Mouse (Mus musculus) urinary bladder, adult 2 months (tissue): ENCODE data around the gene Ntsr1. TPM values are rescaled to one million over a fixed set of nuclear protein-coding genes. Genes with fewer than 3 reads are reported as not detected.

Source experiments
- DNase-seq: peaks from one replicate; pipeline ENCODE4 v3.0.0; 2022; ENCODE audit warnings: low spot score
- polyA plus RNA-seq: library from polyadenylated mRNA; depleted of rRNA; stranded (reverse); fragments of >200 nt; gene quantifications from 2 replicates; pipeline ENCODE4 v1.2.3, GENCODE M21; 2012

The Ntsr1 gene
- polyA plus RNA-seq, 1 experiment: 0.07 TPM

DNA sequence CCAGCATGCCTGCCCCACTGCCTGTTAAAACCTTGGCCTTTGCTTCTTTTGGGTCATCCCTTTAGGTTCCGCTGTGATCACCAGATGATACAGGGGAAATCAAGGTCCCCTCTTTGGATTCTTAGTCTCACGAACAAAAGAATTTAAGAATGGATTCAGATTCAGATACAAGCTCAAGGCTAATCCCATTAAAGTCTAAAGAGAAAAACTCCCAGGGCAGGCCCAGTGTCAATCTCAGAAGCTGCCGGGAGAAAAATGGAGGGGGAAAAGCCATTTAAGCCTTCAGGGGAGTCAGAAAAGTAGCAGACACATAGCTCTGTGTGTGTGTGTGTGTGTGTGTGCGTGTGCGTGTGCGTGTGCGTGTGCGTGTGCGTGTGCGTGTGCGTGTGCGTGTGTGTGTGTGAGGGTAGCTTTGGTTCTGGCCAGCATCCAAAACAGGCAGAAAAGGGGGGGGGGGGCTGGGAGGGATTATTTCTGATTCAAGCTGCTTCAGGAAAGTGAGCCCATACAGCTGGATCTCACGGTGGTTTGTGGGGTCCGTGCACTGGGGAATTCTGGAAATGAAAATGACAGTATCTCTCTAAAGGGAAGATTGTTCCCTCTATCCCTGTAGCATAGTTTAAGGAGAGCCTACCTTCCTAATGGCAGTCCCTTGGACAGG lies 8.8 kb downstream of the Ntsr1 start:
- DNase-seq: no peak

DNA sequence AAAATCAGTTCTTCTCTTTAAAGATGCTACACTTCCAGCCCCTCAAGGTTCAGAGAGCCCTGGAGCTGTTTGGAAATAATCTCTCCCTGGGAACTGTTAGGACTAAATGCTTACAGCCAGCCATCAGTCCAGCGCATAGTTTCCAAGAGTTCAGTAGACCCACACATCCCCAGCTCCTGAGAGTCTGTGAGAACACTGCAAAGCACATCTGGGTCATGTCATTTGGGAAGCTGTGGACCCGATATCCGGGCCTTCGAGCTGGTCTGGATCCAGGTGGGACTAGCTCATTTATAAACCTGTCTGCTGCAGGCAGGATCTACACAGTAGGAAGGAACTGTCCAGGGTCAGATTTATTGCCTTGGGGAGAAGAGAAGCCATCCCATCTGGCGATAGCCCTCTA lies 11.1 kb downstream of the Ntsr1 start:
- no peak for DNase-seq

DNA sequence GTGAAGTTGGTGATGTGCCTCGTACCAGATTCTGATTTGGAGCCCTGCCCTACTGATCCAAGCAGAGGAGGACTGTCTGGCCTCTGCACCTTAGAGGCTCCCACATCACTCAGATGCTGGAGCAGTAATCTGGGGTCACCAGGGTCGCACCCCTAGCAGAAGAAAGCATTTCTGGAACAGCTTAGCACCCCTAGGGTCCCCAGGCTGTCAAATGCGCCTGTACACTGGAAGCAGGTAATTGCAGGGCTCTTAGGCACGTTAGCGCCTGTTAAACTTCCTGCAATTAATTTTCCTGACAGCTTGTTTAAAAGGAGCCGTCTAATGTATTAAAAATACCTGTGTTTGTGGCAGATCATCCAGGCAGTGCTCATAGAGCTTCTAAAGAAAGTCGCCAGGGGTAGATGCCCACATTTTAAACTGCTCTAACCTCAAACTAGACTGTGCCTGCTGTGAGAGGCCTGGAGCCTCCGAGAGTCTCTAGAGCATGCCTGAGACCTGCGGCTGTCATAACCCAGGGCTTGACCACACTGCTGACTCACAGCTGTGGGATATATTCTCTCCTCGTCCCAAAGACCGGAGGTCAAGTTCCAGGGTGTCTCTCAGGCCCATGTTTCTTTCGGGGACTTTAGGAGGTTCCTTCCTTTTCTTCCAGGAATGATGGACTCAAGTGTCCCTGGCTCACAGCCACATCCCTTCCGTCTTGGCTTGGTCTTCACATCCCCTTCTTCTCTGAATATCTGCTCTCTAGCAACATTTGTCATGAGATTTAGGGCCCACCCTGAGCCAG lies 12.3 kb downstream of the Ntsr1 start:
- no peak for DNase-seq

DNA sequence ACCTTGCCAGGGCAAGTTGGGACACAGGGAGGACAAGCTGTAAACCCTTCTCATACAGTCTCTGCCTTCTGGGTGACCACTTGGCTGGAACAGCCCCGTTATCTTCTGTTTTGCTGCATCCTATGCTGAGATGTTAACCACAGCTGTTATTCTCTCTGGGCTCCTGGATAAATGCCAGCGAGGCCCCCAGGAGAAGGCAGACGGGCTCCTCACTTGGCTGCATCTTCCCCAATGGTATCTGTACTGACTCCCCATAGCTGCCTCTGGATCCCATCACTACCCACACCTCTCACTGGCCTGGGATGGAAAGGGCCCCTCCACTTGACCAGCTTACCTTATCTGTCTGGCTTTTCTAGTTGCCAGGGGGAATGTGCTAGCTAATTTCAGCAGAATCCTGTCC lies 13.2 kb downstream of the Ntsr1 start:
- DNase-seq: no peak

DNA sequence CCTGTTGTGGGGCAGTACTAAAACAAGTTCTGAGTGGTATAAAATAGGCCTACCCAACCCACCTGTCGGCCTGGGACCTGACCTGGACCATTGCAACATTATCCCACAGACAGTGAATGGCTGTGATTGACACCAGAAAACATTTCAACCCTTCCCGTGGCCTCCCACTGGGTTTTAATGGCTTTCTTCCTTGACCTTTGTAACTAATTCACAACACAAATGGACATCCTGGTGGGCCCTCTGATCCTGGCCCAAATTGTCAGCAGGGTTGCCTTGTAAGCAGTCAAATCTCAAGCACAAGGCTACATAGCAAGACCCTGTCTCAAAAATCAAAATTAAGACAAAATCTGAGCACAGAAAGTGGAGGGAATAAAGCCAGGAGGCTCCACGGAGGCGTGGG lies 14.1 kb downstream of the Ntsr1 start:
- DNase-seq: no peak

DNA sequence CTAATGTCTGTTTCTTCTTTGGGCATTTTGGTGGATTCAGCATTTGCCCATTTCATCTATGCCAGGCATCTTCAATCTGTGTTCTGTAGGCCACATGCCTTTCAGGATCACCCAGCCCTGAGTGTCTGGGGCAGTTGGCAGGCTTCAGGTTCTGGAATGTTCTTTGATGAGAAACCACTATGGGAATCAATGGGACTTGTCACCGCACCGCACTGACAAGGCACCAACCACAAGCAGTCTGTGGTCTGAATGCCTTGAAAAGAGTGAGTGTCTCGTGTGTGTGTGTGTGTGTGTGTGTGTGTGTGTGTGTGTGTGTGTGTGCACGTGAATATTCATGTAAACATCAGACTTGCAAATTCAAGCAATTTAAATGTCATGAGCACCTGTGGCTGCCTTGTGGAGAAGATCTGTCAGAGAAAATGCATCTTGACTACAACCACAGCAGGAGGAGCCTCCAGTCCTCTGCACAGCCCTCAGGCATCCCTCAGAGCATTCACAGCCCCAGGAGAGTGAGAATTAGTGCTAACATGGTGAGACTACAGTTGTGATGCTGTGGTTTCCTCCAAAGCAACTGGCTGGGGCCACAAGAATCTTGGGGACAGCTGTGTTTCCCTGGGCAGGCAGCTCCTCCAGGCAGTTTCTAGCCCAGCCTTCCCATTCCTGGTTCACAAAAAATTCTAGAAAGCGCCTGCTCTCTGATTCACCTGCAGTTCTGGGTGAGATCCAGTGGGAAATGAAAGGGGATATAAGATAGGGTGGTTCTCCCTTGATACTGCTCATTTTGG lies 21.9 kb downstream of the Ntsr1 start:
- no peak for DNase-seq

DNA sequence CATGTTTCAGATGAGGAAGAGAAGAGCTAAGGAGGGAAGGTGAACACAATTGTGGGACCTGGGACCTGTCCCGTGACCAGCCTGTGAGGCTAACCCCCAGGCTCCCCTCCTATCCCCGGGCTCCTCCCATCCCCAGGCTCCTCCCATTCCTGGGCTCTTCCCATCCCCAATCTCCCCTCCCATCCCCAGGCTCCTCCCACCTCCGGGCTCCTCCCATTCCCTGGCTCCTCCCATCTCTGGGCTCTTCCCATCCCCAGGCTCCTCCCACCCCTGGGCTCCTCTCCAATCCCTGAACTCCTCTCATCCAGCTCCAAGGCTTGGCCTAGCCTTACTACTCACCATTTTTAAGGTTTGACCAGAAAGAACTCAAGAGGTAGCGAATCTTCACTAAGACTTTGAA lies 23.0 kb downstream of the Ntsr1 start:
- DNase-seq: no peak

DNA sequence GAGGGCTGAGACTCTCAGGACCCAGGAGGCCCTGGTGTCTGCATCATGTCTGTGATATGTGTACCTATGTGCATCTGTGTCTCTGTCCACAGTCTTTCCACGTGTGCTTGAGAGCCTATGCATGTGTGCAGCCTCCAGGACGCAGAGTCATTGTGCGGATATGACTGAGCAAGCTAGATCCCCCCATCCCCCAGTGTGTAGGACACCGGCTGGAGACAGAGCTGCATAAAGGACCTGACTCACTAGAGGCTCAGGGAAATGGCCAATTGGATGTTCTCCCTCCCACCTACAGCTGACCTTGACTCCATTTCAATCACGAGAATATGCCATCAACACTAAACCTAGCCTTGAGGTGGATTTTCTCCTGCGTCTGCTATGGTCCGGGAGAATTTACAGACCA lies 27.7 kb downstream of the Ntsr1 start:
- DNase-seq: no peak

DNA sequence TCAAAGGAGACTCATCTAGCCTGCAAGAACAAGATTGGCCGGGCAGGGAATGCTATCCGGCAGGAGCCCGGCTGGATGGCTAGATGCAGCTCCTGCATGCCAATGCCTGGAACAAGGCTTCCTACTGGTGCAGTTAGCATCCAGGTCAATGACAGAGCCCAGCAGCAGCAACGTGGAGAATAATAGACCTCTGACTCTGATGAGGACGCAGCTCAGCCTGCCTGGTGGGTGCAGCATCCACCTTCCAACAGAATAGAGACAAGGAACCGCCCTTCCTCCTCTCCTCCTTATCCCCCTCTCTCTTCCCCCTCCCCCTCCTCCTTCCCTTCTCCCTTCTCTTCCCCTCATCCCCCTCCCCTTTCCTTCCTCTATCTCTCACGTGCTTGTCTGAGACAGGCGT lies 28.1 kb downstream of the Ntsr1 start:
- no peak for DNase-seq

DNA sequence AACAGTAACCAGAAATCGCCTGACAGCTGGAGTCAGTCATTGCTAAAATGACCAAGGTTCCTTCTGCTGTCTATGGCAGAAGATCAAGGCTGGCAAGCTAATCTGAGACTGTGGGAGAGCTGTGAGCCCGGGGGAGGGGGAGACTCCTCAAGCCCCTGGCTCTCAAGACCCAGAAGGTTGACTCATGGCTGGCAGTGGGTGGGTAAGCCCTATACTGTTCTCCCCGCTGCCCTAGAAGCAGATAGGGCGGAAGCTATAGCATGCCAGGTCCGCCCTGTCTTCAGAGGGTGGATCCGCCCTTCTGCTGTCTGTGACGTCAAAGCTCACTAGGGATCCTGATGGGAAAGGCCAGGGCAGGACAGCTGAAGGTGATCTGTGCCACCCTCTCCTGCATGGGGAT lies 30.4 kb downstream of the Ntsr1 start:
- DNase-seq: no peak

DNA sequence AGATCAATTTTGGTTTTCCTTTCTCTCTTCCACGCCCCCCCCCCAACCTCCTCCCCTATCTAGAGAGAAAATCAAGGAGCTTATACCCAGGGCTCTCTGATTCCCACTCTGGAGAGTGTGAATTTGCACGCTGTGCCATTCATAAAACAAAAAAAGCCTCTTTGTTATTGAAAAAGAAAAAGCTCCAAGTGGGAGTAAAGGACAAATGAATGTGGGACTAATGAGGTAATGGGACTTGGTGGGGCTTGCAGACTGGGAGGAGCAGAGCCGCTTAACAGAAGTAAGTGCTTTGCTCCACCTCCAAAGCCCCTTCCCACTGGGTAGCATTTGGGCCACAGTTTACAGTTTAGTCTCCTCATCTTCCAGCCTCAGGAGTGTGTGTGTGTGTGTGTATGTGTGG lies 30.8 kb downstream of the Ntsr1 start:
- no peak for DNase-seq

DNA sequence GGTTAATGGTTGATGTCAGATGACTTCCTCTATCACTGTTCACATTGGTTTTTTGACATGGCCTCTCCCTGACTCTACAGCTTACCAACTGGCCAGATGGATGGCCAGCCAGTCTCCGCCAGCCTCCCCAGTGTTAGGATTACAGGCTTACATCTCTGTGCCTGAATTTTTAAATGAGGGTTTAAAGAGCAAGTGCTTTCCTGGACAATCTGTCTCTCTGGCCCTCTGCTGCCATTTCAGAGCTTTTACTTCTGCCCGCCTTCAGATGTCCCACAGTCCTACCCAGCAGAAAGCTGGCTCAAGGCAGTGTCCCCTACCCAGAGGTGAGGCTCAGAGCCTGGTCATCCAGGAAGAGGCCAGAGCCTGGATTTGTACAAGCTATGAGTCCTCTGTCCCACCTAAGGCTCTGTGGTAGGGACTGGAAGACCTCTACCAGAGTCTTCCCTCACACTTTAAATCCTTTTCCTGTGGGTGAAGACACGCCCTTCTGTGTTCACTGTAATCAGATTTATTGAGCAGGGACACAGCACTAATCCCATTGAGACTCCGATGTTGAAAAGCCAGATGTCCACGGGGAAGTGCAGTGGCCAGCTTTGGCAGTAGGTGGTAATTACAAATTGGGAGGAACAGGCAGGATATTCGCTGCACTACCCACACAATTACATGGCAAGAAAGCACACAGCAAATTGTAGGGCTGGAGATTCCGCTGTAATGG lies 32.1 kb downstream of the Ntsr1 start:
- DNase-seq: no peak

DNA sequence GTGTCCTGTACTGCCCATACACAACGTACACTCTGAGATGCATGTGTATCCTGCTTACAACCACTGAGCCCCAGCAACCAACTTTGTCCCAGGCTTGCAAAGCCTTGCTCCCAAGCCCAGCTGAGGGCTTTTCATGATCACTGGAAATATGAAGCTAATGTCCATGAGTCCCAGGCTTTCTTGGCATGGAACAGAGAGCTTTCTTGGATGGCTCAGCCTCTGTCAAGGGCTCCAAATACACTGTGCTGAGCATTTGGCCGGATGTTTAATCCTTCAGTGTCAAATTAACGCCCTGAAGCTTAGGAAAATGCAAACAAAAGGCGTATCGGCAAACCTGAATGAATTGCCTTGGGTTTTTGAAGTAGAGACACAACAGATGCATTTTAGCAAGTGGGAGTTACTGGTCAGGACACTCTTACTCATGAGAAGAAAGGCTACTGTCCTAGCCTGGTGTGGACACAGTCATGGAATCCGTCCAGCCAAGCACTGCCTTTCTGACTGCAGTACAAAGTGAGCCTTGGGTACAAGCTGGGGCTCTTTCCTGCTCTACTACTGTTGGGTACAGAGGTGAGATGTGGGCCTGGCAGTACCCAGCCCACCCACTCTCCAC lies 32.7 kb downstream of the Ntsr1 start:
- DNase-seq: no peak

DNA sequence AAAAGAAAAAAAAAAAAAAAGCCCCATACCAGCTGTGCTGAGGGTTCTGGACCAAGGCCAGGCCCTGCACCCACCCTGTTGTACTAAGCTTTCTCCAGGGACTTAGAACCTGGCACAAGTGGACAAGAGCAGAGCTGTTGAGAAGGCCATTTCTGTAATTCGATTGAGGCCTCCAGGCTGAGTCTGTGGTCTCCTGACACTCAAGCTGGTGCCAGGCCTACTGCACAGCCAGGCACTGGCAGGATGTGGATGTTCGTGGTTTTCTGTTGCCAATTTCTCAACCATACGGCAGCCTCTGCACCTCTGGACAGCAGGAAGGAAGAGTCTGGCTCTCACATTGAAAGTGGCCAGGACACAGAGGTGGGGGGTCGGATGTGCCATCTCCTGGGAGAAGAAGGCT lies 33.5 kb downstream of the Ntsr1 start:
- DNase-seq: no peak

DNA sequence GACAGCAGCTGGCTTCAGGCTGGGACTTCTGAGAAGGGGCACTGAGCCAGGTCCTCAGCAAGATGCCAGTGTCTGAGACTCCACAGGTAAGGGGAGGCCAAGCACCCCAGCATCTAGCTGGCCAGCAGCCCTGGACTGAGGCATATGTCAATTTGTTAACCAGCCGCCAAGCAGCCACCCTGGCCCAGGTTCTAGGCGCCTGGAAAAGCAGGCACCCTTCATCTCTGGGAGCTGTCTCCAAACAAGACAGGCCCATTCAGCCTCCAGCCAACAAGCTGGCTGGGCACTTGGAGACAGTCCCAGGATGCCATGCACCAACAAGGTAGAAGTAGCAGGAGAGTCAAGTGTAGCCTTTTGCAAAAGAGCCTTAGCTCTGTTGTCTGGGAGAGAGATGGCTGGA lies 43.9 kb downstream of the Ntsr1 start:
- DNase-seq: no peak

DNA sequence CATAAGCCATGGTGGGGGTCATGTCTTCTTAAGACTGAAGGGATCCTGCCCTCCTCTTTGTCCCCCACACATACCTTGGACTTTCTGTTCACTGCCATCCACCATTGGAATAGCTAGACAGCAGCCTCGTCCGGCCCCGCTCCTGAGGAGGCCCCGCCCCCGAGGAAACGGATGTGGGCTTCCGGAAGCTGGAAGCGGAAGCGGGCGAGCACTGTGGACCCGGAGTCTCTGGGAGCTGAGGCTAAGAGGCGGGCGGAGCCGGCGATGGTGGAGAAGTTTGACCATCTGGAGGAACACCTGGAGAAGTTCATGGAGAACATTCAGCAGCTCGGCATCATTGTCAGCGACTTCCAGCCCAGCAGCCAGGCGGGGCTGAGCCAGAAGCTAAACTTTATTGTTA lies 45.3 kb downstream of the Ntsr1 start:
- DNase-seq: no peak

DNA sequence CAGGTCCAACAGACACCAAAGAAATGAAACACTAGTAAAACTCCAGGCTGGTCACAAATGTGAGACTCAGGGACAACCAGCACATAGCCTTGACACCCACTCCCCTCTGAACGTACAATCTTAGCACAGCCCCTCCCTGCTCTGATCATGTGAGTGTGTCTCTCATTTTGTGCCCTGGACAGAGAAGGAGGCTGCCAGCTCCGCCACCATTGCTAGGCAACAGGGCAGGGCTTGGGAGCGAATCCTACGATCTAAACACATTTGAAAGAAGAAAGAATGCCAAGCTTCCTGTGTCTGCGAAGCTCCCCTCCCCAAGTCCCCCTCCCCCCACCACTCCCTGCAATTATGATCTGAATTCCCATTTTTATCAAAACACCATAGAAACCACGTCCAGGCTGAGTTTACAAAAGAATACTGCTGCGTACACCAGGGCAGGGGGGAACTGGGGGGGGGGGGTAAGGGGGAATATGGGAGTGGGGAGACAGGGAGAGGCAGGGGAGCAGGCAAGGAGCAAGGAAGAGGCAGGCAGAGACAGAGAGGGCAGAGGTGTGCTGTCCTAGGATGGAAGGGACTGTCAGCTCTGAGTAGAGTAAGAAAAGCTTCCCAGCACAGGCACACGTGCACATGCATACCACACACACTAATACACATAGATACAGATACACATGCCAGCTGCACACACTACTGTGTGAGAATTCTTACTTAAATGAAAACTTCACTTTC lies 47.8 kb downstream of the Ntsr1 start:
- DNase-seq: no peak

DNA sequence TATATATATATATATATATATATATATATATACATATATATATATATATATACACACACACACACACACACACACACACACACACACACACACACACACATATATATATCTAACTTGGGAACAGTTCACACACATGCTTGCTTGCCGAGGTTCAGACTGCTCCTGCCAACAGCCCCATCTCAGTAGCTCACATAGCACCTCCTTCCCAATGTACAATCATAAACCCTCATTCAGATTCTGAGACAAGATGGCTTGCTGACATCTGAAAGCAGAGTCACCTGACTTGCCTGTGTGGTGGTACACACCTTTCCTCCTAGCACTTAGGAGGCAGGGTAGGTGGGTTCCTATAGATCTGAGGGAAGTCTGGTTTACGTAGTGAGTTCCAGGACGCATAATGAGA lies 52.6 kb downstream of the Ntsr1 start:
- DNase-seq: no peak

DNA sequence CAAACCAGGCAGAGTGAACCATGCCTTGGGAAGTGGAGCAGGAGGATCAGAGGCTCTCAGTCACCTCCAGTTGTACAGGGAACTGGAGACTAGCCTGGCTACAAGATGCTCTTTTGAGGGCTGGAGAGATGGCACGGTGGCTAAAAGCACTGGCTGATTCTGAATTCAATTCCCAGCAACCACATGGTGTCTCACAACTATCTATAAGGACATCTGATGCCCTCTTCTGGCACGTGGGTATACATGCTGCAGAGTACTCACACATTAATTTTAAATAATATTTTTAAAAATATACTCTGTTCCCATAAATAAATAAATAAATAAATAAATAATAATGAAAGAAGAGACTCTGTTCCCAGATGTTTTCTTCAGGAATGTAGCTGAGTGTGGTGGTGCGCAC lies 55.4 kb downstream of the Ntsr1 start:
- DNase-seq: no peak

DNA sequence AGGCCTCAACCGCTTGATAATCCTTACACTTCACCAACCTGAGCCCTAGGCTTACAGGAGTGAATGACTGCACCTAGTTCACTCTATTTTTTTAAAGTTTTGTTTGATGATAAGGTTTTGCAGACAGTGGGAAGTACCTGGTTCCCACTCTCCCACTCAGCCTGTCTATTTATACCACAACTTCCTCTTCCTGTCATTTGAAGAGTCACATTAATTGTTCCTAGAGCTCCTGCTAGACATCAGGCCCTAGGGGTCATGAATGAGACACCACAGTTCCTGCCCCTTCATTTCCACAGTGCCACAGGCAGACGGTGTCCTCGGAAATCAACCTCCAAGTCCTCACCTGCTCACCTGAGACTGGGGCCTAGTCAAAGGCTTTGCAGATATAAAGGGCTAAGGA lies 56.7 kb downstream of the Ntsr1 start:
- no peak for DNase-seq

DNA sequence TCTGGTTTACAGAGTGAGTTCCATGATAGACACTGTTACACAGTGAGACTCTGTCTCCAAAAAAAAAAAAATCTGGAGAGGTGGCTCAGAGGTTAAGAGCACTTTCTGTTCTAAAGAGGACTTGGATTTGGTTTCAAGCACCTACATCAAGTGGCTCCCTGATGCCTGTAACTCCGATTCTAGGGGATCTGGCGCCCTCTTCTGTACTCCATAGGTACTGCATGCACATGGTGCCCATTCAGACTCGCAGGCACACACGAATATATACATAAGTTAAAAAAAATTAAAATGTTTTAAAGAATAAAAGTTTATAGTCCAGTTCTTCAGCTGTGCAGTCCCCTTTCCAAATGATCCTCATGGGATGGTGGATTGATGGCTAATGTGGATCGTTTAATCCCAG lies 60.5 kb downstream of the Ntsr1 start:
- no peak for DNase-seq
